Mouse (Mus musculus): ENCODE results near the gene Ddias.

The Ddias gene

DNA sequence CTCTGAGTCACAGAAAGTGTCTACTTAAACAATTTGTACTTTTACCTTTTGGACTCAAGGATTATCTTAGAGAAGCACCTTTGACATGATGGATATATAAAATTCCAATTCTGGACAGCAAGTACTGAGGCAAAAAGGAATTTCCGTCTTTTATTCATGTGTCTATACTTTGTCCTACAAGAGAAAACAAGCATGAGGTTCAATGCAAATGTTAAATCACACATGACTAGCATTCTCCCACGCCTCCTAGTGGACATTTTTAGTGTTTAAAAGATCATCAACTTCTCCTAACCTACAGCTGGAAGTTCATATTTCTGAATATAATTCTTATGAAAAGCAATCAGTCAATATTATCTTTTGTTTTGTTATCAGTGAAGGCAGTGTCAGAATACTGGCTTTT is 7.5 kb downstream of the Ddias start:
- DNase-seq (ENCODE audit: low read depth, low spot score) = peak; percentile 46

DNA sequence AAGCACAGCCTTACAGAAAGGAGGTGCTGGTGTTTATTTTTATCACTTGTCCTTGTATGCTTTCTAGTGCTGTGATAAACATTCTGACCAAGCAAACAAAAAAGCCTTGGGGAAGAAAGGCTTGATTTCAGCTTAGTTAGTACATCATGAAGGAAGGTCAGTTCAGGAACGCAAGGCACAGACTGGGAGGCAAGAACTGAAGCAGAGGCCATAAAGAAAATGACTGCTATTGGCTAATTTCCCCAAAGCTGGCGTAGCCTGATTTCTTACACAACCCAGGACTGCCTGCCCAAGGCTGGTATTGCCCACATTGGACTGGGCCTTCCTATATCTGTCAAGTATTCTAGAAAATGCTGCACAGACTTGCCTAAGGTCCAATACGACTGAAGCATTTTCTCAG is 25.8 kb downstream of the Ddias start:
- no peak for DNase-seq (ENCODE audit: low read depth, low spot score)

DNA sequence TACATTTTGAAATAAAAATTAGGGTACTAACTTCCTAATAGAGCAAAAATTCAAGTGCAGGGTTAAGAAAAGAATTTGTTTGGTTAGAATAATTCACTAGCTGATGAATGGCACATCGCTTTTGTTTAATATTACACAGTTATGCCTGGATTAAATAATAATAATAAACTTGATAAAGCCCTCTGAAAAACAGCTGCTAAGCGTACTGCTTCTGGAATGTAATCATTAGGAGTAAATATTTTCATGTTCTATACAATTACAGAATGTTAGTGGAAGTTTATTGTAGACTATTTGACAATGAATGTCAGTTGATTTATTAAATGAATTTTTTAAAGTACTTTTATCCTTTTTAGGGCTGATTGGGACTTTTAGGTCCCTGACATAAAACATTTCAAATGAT is 31.8 kb downstream of the Ddias start:
- no peak for DNase-seq (ENCODE audit: low read depth, low spot score)

DNA sequence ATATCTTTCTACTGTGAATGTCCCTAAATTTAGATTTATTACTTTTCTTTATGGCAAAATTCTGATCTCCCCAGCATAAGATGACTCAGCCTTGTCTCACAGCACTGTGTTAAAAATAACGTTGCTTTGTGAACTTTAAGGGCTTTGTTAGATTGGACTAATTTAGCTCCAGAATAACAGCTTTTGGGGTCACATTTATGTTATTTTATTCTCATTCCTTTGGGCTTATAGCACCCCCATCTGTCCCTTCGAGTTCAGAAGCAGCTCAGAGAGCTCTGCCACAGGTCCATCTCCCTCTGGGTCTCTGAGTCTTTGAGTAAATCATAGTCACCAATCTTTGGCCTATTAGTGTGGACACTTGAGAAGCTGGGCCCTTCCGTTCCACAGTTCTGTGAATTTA is 36.1 kb downstream of the Ddias start:
- no peak for DNase-seq (ENCODE audit: low read depth, low spot score)

DNA sequence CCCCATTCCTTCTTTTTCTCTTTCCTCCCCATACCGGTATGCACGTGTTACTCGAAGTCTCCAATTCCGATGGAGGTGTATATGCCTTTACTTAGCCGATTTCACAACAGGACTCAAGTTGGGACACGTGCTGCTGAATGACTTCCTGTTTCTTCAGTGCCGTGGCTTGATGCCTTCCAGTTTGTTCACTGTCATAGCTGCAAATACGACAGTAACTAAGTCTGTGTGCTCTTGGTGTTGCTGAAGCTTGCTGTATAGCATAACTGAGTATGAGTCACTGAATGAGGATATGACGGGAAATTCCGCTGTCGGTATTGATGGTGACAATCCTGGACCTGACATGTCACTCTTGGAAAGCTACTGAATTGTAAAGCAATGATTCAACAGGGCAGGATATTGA is 36.8 kb downstream of the Ddias start:
- no peak for DNase-seq (ENCODE audit: low read depth, low spot score)

DNA sequence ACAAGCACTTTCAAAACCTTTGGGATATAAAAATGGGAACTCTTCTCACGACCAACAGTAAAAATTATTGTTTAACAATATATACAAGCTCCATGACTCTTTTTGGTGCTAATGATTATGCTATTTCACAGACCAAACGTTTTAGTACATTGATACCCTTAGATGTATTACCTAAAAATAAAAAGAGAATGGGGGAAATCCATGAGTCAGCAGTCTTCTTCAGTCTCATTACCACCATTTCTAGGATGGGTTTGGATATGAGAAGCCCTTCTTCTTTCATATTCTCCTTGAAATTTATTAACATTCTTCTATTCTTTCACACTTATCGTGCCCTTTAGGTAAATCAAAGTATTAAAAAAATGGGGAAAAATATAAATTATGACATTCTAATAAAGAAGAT is 37.6 kb downstream of the Ddias start:
- DNase-seq (ENCODE audit: low read depth, low spot score) = no peak

DNA sequence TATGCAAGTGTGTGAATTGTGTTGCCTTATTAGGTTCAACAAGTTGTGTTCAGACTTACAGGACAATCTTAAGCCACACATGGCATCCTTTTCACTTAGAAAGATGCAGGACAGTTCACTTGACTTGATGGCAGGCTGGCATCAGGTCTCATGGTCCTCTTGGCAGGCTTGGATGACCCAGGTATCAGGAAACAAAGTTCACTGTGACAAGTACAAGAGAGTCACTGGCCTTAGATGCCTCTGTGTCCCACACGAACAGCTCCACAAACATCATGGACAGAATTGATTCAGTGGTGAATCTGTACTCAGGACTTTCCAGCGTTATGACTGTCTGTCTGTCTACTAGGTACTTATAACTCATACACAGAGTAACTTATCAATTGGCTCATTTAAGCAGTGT is 39.7 kb downstream of the Ddias start:
- DNase-seq (ENCODE audit: low read depth, low spot score) = no peak

DNA sequence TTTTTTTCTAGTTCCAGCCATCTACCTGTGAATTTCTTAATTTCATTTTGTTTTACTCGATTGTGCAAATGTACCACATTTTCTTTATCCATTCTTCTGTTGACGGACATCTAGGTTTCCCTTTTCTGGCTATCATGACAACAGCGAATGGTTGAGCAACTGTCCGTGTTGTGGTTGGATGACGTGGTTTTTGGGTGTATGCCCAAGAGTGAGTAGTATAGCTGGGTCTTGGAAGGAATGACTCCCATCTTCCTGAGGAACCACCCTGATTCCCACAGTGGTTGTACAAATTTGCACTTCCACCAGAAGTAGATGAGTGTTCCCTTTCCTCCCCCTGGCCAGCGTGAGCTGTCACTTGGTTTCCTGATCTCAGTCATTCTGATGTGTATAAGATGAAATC is 41.7 kb downstream of the Ddias start:
- no peak for DNase-seq (ENCODE audit: low read depth, low spot score)

DNA sequence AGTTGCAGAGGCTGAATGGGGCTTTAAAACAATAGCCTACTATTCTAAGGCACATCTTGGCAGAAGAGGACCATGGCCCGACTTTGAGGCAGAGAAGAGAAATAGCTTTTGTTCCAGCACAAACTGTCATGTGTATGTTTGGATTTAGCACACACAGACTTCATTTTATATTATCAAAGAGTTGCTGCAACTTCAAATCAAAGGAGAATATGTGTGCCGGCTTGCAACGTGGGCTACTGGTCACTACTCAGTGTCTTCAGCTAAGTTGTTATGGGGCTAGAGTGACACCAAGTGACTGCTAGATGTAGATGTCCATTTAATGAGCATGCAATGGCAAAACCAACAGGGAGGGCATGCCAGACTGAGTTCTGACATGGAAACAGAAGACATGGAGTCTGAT is 46.1 kb downstream of the Ddias start:
- peak; percentile 4 for DNase-seq (ENCODE audit: low read depth, low spot score)

DNA sequence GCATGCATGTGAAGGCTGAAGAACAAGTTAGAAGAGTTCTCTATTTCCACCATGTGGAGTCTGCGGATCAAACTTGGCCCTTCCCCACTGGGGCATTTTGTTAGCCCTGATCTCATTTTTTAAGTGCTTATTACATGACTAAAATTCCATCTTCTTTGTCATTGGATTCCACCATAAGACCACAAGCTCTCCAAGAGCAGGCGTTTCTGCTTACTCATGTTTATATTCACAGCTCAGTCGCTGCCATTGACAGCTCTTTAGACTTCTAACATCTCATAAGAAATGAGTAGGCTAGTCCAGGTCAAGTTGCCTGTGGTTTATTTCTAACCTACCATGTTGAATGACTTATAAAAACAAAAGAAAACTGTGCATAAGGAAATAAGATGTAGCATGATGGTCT is 47.8 kb downstream of the Ddias start:
- DNase-seq (ENCODE audit: low read depth, low spot score) = no peak

DNA sequence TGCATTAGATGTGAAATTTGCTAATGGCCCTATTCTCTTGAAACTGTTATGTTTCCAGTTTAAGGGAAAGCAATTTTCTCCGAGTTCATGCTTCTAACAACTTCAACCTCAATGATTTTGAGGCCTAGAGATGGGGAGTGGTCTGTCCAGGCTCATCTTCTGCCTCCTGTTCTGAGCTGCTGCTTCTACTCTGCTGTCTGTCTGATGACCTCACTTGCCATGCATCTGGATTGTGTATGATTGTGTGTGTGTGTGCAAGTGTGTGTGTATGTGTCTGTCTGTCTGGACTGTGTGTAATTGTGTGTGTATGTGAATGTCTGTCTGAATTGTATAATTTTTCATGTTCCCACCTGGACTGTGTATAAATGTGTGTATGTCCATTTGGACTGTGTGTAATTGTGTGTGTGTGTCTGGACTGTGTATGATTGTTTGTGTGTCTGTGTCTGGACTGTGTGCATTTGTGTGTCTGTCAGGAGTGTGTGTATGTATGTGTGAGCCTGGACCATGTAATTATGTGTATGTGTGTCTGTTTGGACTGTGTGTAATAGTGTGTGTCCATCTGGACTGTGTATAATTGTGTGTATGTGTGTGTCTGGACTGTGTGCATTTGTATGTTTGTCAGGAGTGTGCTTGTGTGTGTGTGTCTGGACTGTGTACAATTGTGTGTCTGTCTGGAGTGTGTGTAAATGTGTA is 51.5 kb downstream of the Ddias start:
- DNase-seq (ENCODE audit: low read depth, low spot score) = no peak

DNA sequence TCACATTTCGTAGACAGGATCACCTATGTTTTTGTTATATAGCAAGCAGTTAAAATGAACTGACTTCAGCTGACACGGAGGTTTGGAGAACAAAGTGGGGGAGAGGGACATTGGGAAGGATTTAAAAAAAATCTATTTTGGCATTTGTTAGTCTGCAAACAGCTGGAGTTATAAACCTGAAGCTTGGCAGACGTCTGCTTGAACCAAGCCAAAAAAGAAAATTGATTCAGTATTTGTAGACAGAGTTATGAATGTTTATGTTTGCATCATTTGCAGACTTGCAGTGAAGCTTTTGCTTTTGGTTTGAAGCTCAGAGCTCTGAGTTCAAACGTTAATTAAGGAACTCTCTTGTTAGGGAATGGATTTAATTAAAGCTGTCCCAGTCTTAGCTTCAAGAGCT is 52.2 kb downstream of the Ddias start:
- no peak for DNase-seq (ENCODE audit: low read depth, low spot score)

DNA sequence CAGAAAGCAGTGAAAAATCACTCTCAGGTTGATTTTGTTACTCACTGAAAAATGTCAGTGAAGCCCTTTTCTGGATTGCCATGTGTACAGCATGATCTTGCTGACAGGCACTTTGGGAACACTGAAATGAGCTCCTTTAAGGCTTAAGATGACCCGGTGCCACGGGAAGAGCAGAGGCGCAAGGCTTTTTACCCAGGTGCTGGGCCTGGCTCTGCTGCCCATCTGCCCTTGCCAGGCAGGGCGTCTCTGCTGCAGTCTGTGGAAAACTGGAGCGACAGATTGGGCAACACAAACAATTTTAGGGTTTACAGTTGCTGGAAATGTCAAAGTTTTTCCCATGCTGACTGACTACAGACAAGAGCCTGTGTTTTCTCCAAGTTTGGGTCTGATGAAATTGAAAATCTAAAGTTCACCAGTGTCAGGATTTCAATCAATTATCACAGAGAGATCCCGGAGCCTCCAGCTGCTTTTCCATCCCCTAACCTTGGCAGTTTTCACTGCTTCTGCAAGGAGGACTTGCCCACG is 53.0 kb downstream of the Ddias start:
- DNase-seq (ENCODE audit: low read depth, low spot score) = no peak

DNA sequence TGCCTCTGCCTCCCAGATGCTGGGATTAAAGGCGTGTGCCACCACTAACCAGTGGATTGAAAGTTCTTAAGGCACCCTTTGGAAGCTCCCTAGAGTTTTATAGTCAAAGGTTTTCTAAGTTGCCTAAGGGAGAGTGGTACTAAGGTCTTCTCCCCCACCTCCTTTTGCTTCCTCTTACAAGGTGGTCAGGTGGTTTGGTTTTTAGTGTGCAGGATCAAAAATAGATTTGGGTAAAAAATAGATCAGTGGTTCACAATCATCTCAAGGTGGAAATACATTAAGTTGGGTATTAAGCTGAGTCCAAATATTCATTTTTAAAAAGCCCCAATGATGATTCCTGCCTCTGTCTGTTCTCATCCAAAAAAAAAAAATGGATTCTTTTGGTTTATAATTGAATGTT is 53.6 kb downstream of the Ddias start:
- no peak for DNase-seq (ENCODE audit: low read depth, low spot score)

DNA sequence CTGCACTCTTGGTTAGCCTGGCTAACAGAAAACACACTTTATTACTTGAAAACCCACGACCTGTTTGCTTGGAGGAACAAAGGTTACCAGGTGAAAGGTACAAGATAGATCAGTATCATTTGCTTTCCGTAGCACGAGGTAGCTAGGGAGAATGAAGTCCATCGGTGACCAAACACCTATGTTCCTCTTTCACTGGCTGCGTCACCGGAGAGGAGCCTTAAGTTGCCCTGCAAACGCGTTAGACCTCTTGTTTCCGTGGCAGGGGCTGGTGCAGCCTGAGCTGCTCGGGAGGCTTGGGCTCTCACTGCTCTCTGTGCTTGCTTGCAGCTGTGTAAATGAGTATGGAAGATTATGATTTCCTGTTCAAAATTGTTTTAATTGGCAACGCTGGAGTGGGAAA is 54.4 kb downstream of the Ddias start:
- no peak for DNase-seq (ENCODE audit: low read depth, low spot score)

DNA sequence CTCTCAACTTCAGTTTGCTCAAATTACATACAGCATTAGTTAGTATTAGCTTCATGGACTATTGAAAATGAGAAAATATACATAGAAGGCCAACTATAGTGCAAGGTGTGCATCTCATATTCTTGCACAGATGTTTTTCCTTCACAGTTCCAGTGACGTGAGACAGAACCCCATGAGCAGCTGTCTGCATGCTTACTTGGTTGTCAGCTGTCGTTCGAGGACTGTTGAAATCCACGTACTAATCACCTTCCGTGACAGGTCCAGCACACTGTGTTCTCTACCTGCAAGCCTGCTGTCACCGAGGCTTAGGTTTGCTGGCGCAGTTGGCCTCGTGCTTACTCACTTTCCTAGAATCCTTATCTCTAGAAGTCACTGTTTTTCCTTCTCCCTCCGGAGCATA is 56.2 kb downstream of the Ddias start:
- DNase-seq (ENCODE audit: low read depth, low spot score) = no peak

DNA sequence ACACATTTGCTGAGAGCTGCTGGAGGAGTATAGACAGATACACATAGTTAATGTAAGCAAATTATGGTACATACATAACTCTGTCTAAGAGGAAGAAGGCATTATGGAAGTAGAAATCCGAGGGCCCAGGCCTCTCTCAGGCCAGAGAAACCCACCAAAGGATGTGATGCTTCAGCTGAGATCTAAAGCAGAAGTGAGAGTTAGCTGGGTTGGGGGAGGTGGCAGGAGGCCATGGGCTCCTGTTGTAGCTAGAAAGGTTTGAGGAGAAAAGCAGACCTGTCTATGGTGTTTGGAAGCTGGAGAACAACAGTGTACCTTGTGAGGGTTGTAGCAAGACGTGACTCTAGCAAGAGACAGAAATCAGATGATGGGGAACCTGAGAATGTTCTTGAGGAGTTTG is 56.8 kb downstream of the Ddias start:
- DNase-seq (ENCODE audit: low read depth, low spot score) = no peak

DNA sequence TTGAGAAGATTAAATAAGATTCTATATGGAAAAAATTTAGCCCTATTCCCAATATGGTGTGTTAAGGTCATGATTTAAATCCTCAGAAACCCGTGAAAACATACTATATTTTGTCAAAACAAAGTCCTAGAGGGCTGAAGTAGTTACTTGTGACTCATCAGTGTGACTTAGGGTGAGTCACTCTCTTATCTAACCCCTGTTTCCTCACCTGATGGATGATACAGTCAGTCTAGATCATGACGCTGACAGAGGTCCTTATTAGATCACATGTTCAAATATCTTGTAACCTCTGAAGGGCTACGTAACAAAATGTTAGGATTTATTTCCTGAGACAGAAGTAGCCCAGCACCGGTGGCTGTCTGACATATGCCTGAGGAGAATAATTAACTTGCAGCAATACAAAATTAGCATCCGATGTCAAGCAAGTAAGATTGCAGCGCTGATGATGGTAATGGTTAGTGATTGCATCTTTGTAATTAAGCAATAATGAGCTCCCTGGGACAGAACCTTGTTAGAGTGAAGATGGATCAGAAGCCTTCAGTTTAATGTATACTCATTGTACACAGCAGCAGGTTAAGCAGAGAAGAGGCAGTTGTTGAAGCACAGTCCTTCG is 62.3 kb downstream of the Ddias start:
- DNase-seq (ENCODE audit: low read depth, low spot score) = no peak
